Mouse (Mus musculus) forebrain, embryonic 13.5 days (tissue): ENCODE data around the gene Efl1. TPM values are rescaled to one million over a fixed set of nuclear protein-coding genes. Genes with fewer than 3 reads are reported as not detected.
A peak's percentile ranks its signal among the peaks of the same experiment; 100 is the strongest.
"Not testable (repeated sequence)": the region's sequence is repeated elsewhere in the genome, so short reads cannot be mapped to it uniquely, and the experiment has no call there.

Experiments used
- ATAC-seq: fragments of 200-750 bp; cut with Nextera tagmentation; 2 replicates; pipeline ENCODE4 v1.8.0; 2017
- H3K27ac ChIP-seq: fragments of 300-500 bp; sonication (generic); 2 replicates; pipeline ENCODE4 v1.5.1; 2015; ENCODE audit warnings: inconsistent platforms, mild to moderate bottlenecking, moderate library complexity
- H3K27me3 ChIP-seq: fragments of 300-500 bp; sonication (generic); 2 replicates; pipeline ENCODE4 v1.6.1; 2015; ENCODE audit warnings: mild to moderate bottlenecking, inconsistent platforms
- H3K36me3 ChIP-seq: fragments of 300-500 bp; sonication (generic); 2 replicates; pipeline ENCODE4 v1.6.1; 2015; ENCODE audit warnings: mild to moderate bottlenecking, inconsistent platforms; ENCODE audit not compliant: poor library complexity, severe bottlenecking
- H3K4me1 ChIP-seq: fragments of 300-500 bp; sonication (generic); 2 replicates; pipeline ENCODE4 v1.6.1; 2015; ENCODE audit warnings: inconsistent platforms
- H3K4me2 ChIP-seq: fragments of 300-500 bp; sonication (generic); 2 replicates; pipeline ENCODE4 v1.6.1; 2015; ENCODE audit warnings: inconsistent platforms, mild to moderate bottlenecking, moderate library complexity
- H3K4me3 ChIP-seq: fragments of 300-500 bp; sonication (generic); 2 replicates; pipeline ENCODE4 v1.5.1; 2015; ENCODE audit warnings: mild to moderate bottlenecking, inconsistent platforms
- H3K9ac ChIP-seq: fragments of 300-500 bp; sonication (generic); 2 replicates; pipeline ENCODE4 v1.6.1; 2015; ENCODE audit warnings: mild to moderate bottlenecking, inconsistent platforms
- H3K9me3 ChIP-seq: fragments of 300-500 bp; sonication (generic); replicated peaks from 2 replicates; pipeline ENCODE4 v1.6.1; 2016; ENCODE audit warnings: inconsistent platforms
- WGBS: fragments of 180-500 bp; shearing (Covaris S2); methylation state at CpG from one replicate; pipeline ENCODE4 v1.1.7; 2015; 5-methylcytosine and 5-hydroxymethylcytosine counted together
- polyA plus RNA-seq: library from polyadenylated mRNA; unstranded; fragments of >200 nt; fragmentation: Nextera tagmentation; extraction: Ambion mirVana; gene quantifications from 2 replicates; pipeline ENCODE4 v1.2.1, GENCODE M21; 2015

Efl1 gene
- polyA plus RNA-seq, 1 experiment from 2014 or later: 22.1 TPM

DNA sequence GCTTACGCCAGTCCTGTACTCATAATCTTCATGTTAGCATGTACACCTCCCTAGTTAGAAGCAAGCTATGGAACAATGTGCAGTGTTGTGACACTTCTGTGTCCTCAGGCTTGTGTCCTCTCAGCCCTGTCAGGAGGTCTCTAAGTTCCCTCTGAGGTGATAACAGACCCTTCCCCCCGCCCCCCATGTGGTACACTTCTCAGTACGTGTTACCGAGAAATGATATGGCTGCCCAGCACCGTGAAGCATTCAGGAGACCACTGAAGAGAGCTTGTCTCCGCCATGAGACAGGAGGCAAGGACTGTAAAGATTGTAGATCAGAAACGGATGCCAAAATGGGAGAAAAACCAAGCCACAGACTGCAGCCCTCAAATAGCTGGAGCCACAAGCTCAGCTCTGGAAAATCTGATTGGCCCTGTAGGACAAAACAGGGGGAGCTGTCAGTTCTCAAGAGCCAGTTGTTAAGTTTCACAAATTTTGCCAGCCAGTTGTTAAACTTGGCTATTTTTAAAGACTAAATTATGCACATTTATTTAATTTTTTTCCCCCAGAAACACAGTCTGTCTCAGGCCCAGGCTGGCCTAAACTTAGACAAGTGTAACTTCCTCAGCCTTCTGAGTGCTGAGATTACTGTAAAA, 74.2 kb downstream of the Efl1 start:
- 86% methylated on average over 7 of the region's 7 CpGs for WGBS
- Histone ChIP-seq H3K9me3 (no peaks in the 10 kb centered on the region), H3K36me3 (0 out of 2 replicates have a peak, but pooled peaks cover 3% of the 10 kb centered on the region), H3K9ac (no peak overlapping the region), H3K4me3 (no peak overlapping the region), H3K4me1 (peaks cover 6% of the 10 kb centered on the region), H3K4me2 (no peak overlapping the region), H3K27ac (no peak overlapping the region), H3K27me3 (no peaks in the 10 kb centered on the region)
- ATAC-seq: no peak

DNA sequence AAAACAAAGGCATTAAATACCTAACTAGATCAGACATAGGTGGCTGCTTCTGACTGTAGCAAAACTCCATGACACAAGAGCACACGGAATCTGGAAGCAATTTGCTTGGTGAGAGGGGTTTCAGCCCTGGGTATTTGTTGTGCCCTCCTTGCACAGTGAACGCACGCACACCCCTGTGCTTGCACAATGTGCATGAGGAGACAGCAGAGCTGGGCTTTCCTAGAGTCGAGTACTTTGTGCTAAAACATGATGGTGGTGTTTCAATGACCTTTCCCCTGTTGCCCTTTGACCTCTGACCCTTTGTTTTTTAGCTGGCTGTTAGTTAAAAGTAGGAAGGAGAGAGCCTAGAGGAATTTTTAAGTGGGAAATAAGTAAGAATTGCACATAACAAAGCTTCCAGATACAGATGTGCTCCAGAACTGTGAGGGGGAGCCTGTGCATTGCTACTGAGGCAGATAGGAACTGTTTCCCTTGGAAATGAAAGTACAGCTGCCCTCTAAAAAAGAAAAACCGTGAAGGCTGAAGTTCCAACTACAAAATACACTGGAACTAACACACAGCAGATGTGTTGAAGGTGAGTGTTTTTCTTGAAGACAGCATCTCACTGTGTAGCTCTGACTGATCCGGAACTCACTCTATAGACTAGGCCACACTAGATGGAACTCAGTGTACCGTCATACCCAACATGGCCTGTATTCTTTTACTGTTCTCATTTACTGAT, 74.9 kb downstream of the Efl1 start:
- Histone ChIP-seq H3K36me3 (0 out of 2 replicates have a peak, but pooled peaks cover 3% of the 10 kb centered on the region), H3K4me2 (no peak overlapping the region), H3K4me1 (peaks cover 6% of the 10 kb centered on the region), H3K27ac (no peak overlapping the region), H3K4me3 (no peak overlapping the region), H3K9me3 (no peaks in the 10 kb centered on the region), H3K9ac (no peak overlapping the region), H3K27me3 (no peaks in the 10 kb centered on the region)
- 78% methylated on average over 7 of the region's 7 CpGs for WGBS
- ATAC-seq: no peak

DNA sequence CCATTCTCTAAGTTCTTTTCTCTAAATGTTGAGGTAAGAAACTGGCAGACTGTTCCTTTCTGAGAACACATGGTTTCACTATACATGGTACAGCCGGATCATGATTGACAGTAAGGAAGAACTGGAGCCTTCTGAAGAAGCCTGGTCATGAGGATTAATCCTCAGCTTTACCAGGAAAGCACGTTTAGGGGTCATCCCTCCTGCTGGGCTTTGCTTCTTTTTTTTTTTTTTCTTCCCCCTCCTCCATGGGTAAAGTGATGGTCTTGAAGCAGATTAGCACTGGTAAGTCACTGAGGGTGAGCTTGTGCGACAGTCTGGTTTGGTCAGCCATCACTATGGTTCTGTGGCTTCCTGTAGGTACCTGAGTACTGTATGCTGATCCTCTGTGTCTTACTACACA, 76.1 kb downstream of the Efl1 start:
- 30% methylated on average over 3 of the region's 3 CpGs for WGBS
- no peak overlapping the region for H3K4me2 ChIP-seq
- no peaks in the 10 kb centered on the region for H3K27me3 ChIP-seq
- no peak overlapping the region for H3K9ac ChIP-seq
- H3K9me3 ChIP-seq: no peaks in the 10 kb centered on the region
- H3K36me3 ChIP-seq: 0 out of 2 replicates have a peak, but pooled peaks cover 3% of the 10 kb centered on the region
- H3K27ac ChIP-seq: no peak overlapping the region
- no peak overlapping the region for H3K4me3 ChIP-seq
- ATAC-seq: no peak
- H3K4me1 ChIP-seq: peaks cover 6% of the 10 kb centered on the region

DNA sequence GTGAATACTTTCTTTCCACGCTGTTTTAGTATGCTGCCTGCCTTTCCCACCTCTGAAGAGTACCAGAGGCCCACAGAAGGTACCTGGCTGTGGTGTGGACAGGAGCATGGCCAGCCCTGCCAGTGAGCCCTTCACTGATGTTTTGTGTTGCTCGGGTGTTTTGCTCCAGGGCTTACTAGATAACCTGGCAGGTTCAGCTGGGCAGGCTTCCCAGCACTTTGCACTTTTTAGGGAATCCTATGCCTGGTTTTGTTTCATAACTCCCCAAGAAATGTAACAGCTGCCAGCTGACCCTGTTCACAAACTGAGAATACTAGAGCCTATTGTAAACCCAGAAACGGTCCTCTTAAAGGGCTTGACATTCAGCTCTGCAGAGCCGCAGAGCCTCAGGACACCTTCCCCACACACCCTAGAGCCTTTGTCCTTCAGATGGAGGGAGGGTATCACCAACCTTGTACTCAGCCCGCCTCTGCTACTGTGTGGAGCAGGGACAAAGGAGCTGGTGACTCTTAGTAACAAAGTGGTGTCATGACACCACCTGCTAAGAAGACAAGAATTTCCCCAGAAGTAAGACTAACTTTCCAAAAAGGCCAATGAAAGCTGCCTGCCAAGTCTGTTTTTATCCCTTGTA, 76.7 kb downstream of the Efl1 start:
- 0 out of 2 replicates have a peak, but pooled peaks cover 3% of the 10 kb centered on the region for H3K36me3 ChIP-seq
- WGBS: 34% methylated on average over 5 of the region's 5 CpGs
- peaks cover 6% of the 10 kb centered on the region for H3K4me1 ChIP-seq
- no peak overlapping the region for H3K4me3 ChIP-seq
- no peak overlapping the region for H3K27ac ChIP-seq
- no peaks in the 10 kb centered on the region for H3K27me3 ChIP-seq
- ATAC-seq: no peak
- H3K9me3 ChIP-seq: no peaks in the 10 kb centered on the region
- H3K9ac ChIP-seq: no peak overlapping the region
- no peak overlapping the region for H3K4me2 ChIP-seq

DNA sequence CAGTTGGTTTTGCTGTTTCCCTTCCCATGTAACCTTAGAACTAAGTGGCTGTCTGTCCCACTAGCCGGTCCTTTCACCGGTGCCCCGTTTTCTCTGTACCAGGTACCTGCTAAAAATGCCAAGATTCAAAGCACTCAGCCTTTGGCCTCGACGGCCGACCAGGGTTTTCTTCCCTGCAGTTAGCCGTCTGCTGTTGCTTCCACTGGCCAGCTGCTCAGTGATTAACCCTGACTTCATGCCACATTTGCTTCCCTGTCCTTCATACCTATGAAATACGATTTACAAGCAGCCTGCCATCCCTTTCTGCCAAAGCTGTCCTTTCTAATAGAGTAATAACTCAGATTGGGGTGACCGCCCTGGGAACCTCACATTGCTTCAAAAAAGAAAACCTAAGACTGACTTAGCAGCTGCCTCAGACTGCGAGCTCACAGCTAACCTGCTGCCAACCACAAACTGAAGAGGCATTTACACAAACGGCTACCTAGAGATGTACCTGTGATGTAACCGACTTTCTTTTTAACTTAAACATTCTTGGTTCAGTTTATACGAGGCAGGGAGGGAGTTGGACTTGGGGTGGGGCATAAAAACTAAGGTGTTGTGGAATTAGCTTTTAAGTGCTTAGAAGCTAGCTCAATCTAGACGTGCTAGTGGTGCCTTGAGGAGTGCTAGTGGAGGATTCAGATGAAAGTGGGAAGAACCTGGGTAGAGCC, 77.5 kb downstream of the Efl1 start:
- Histone ChIP-seq H3K4me2 (no peak overlapping the region), H3K27me3 (no peaks in the 10 kb centered on the region), H3K4me1 (peaks cover 6% of the 10 kb centered on the region), H3K27ac (no peak overlapping the region), H3K9ac (no peak overlapping the region), H3K36me3 (0 out of 2 replicates have a peak, but pooled peaks cover 3% of the 10 kb centered on the region), H3K9me3 (no peaks in the 10 kb centered on the region), H3K4me3 (no peak overlapping the region)
- ATAC-seq: no peak
- 72% methylated on average over 14 of the region's 14 CpGs for WGBS

DNA sequence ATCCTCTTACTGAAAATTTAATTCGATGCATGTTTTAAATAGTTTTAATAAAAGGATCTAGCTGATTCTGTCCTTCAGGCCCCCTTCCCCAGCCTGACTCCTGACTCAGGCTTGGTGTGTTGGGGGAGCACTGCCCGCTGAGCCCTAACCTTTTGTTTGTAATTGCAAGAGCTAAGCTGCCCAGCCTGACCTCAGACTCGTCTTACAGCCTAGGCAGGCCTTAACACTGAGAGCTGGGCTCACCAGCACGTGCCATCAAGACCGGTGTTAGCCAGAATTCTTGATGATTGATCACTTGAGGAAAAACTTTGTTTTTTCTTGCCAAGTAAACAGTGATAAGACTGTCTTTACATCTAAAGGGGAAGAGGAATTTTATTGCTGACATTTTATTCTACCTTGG, 78.7 kb downstream of the Efl1 start:
- H3K4me1 ChIP-seq: peaks cover 6% of the 10 kb centered on the region
- H3K27ac ChIP-seq: no peak overlapping the region
- H3K4me2 ChIP-seq: no peak overlapping the region
- H3K27me3 ChIP-seq: no peaks in the 10 kb centered on the region
- ATAC-seq: no peak
- WGBS: 42% methylated on average over 5 of the region's 5 CpGs
- no peak overlapping the region for H3K4me3 ChIP-seq
- H3K36me3 ChIP-seq: 0 out of 2 replicates have a peak, but pooled peaks cover 3% of the 10 kb centered on the region
- H3K9me3 ChIP-seq: no peaks in the 10 kb centered on the region
- no peak overlapping the region for H3K9ac ChIP-seq

DNA sequence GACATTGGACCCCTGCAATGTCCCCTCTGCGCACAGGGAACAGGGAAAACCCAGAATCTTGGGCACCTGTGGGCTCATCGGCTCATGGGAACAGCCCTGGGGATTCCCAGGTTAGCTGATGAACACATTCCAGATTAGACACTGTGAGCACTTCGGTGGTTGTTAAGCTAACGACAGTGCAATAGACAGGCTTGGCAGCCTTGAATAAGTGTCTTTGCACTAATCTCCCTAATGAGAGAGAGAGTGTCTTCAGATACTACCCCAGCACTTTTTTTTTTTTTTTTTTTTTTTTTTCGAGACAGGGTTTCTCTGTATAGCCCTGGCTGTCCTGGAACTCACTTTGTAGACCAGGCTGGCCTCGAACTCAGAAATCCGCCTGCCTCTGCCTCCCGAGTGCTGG, 80.6 kb downstream of the Efl1 start:
- H3K4me1 ChIP-seq, H3K36me3 ChIP-seq, H3K27me3 ChIP-seq, H3K9ac ChIP-seq, ATAC-seq, H3K4me3 ChIP-seq, H3K4me2 ChIP-seq, H3K9me3 ChIP-seq, H3K27ac ChIP-seq: not testable (repeated sequence)
- 75% methylated on average over 7 of the region's 8 CpGs for WGBS

DNA sequence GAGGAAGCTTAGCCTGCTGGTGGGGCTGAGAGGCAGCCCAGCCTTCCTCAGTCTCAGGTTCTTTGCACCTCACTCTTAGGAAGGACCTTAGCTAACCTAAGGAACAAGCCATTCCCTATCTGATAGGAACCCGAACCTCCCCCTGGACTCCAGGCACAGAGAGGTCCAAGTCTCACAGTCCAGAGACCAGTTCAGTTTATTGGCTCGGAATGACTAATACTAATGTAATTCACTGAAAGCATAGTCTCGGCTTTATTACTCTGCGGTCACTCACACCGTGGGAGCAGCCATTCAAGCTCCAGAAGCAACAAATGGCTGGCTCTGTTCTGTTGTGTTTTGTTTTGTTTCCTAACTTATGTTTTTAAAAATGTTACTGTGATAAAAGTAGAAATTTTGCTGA, 84.7 kb downstream of the Efl1 start:
- H3K4me1 ChIP-seq: no peaks in the 10 kb centered on the region
- WGBS: 86% methylated on average over 5 of the region's 5 CpGs
- ATAC-seq: no peak

DNA sequence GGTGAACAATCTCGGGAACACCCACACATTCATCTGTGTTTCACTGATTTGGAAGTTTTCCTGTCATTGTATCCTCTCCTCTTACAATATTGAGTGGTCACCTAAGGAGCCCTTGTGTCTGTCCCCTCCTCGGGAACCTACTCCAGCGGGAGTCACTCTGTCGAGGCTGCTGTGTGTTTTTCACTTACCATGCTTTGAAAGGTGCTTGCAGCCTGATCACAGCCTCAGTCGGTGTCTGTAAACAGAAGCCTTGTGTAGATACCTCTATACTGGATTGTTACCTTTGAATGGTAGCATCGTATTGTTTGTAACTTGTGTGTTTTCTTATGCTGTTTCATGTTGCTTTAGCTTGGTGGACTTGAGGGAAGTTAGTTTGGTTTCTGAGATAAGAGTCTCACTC, 85.6 kb downstream of the Efl1 start:
- H3K27me3 ChIP-seq: no peaks in the 10 kb centered on the region
- no peaks in the 10 kb centered on the region for H3K36me3 ChIP-seq
- no peaks in the 10 kb centered on the region for H3K9me3 ChIP-seq
- no peak overlapping the region for H3K27ac ChIP-seq
- H3K9ac ChIP-seq: no peak overlapping the region
- H3K4me3 ChIP-seq: no peak overlapping the region
- 93% methylated on average over 6 of the region's 6 CpGs for WGBS
- no peak for ATAC-seq
- H3K4me1 ChIP-seq: no peaks in the 10 kb centered on the region
- H3K4me2 ChIP-seq: no peak overlapping the region

More for the DNA sequence above, 84.7 kb downstream of the Efl1 start:
- H3K36me3 ChIP-seq: no peaks in the 10 kb centered on the region
- no peak overlapping the region for H3K27ac ChIP-seq
- no peaks in the 10 kb centered on the region for H3K27me3 ChIP-seq
- H3K9me3 ChIP-seq: no peaks in the 10 kb centered on the region
- no peak overlapping the region for H3K4me2 ChIP-seq
- H3K9ac ChIP-seq: no peak overlapping the region
- no peak overlapping the region for H3K4me3 ChIP-seq

DNA sequence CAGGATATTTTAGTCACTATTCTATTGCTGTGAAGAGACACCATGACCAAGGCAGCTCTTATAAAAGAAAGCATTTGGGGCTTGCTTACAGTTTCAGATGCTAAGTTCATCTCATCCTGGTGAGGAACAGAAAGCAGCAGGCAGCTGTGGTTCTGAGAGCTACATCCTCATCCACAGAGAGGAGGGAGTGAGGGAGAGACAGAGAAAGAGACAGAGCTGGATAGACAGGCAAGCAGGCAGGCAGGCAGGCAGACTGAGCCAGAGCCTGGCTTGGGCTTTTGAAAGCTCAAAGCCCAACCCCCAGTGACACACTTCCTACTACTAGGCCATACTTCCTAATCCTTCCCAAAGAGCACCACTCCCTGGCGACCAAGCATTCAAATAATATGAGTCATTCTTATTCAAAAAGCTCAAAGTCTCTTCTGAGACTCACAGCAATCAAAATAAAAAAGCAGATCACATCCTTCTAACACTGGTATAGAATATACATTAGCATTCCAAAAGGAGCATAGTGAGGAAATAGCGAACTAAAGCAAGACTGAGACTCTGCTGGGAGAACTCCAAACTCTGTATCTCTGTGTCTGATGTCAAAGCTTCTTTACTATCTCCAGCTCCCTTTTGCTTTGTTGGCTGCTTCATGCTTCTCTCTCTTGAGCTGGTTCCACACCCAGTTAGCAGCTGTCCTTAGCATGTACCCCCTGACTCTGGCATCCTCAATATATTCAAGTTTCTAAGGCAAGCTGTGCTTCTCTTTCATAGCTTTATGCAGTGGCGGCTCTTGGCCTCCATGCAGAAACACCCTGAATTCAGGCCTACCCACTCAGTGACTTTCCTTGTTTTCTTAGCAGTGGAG, 86.6 kb downstream of the Efl1 start:
- H3K4me3 ChIP-seq: no peak overlapping the region
- 77% methylated on average over 3 of the region's 3 CpGs for WGBS
- H3K9me3 ChIP-seq: no peaks in the 10 kb centered on the region
- H3K4me2 ChIP-seq: no peak overlapping the region
- no peaks in the 10 kb centered on the region for H3K27me3 ChIP-seq
- no peaks in the 10 kb centered on the region for H3K4me1 ChIP-seq
- no peak overlapping the region for H3K9ac ChIP-seq
- H3K27ac ChIP-seq: no peak overlapping the region
- H3K36me3 ChIP-seq: no peaks in the 10 kb centered on the region
- no peak for ATAC-seq

DNA sequence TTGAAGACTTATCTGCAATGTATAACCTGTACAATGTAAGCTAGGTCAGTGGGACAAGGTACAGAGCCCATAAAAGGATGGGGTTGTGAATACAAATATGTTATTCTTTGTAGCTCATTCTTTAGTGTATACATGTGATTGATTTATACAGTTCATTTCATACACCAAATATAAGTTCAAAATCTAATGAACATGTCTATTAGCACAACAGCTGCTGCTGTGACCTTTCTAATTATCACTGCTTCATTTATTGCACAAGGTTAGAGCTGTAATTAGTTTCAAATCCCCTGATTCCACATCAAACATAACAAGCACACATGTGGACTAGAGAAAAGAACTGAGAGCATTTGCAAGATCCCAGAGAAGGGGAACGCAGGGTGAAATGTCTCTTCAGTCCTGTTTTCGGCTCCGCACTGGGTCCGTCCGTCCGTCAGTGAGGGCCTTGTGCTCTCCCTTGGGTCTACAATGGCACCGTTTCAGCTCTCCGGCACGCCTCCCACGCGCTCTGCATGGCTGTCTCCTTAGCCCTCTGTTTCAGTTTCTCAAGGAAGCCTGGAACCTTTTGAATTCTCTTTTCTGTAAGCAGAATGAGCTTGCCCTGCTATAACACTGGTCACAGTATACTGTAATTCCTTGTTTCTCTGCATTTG, 94.8 kb downstream of the Efl1 start:
- 64% methylated on average over 11 of the region's 11 CpGs for WGBS
- no peak overlapping the region for H3K27ac ChIP-seq
- ATAC-seq: 0 out of 2 replicates have a peak, but pooled peaks have one; percentile 53
- no peaks in the 10 kb centered on the region for H3K9me3 ChIP-seq
- H3K36me3 ChIP-seq: no peaks in the 10 kb centered on the region
- H3K4me2 ChIP-seq: 0 out of 2 replicates have a peak overlapping the region, but pooled peaks have one; percentile 0
- no peak overlapping the region for H3K4me3 ChIP-seq
- H3K27me3 ChIP-seq: no peaks in the 10 kb centered on the region
- H3K4me1 ChIP-seq: peaks cover 10% of the 10 kb centered on the region
- H3K9ac ChIP-seq: no peak overlapping the region
